Comparison of ENCODE assay signal across 9 mouse cellular contexts in genomic region chr4:123200771-123201185, GRCm38 (mm10). TPM values are rescaled to one million over a fixed set of nuclear protein-coding genes. Genes with fewer than 3 reads are reported as not detected.
DNase-seq lines count a peak whose midpoint lies in the region; ATAC-seq and TF ChIP-seq lines count a peak whose summit lies in the region.
"Had no signal": no experiment of that assay in that cellular context is flagged by ENCODE, and none has a peak within 500 bp of the region (broad histone marks: within the 10 kb centered on the region; RNA-seq: fewer than 3 reads in every experiment).

No protein-coding gene starts in this region.

- H3K9ac ChIP-seq in hindbrain, postnatal 0 days (replicated peaks; ENCODE audit: low read length): peak overlapping the region; percentile 51
- peak overlapping the region; percentile 50 for H3K9ac ChIP-seq in midbrain, embryonic 11.5 days (ENCODE audit: low read length)

- TF ChIP-seq CTCF in hindbrain, postnatal 0 days (IDR thresholded peaks at IDR 0.05; ENCODE audit: low read depth): peak; percentile 92

- H3K4me1 ChIP-seq in hindbrain, postnatal 0 days (ENCODE audit: insufficient read depth, low read length): peaks cover 4% of the 10 kb centered on the region; the same call in 1 of the 2 replicates
- peaks cover 21% of the 10 kb centered on the region for H3K4me1 ChIP-seq in limb, embryonic 10.5 days
- peaks cover 10% of the 10 kb centered on the region for H3K4me1 ChIP-seq in midbrain, embryonic 11.5 days (ENCODE audit: control insufficient read depth, insufficient read depth, low read length)

- H3K36me3 ChIP-seq in hindbrain, postnatal 0 days (ENCODE audit: insufficient read depth, low read length): no peaks in the 10 kb centered on the region
- H3K36me3 ChIP-seq in limb, embryonic 10.5 days: no peaks in the 10 kb centered on the region
- no peaks in the 10 kb centered on the region for H3K36me3 ChIP-seq in midbrain, embryonic 11.5 days (ENCODE audit: control insufficient read depth, insufficient read depth, low read length)

- peak overlapping the region; percentile 39 for H3K4me3 ChIP-seq in hindbrain, postnatal 0 days (ENCODE audit: low read length)
- H3K4me3 ChIP-seq in limb, embryonic 10.5 days: peak overlapping the region; percentile 50
- peak overlapping the region; percentile 35 for H3K4me3 ChIP-seq in midbrain, embryonic 11.5 days (ENCODE audit: low read depth, low read length)

- peak overlapping the region; percentile 85 for H3K4me2 ChIP-seq in hindbrain, postnatal 0 days (ENCODE audit: low read depth, low read length)
- H3K4me2 ChIP-seq in midbrain, embryonic 11.5 days: peak overlapping the region; percentile 77

- H3K9me3 ChIP-seq in hindbrain, postnatal 0 days (ENCODE audit: low read length): no peaks in the 10 kb centered on the region
- no peaks in the 10 kb centered on the region for H3K9me3 ChIP-seq in limb, embryonic 10.5 days (replicated peaks)
- H3K9me3 ChIP-seq in midbrain, embryonic 11.5 days (ENCODE audit: control insufficient read depth, low read length): no peaks in the 10 kb centered on the region

- ATAC-seq in hindbrain, postnatal 0 days: peak; percentile 78
- ATAC-seq in midbrain, embryonic 11.5 days (ENCODE audit: low FRiP score): peak; percentile 64

- H3K27ac ChIP-seq in hindbrain, postnatal 0 days: no peak overlapping the region
- H3K27ac ChIP-seq in limb, embryonic 10.5 days: no peak overlapping the region
- H3K27ac ChIP-seq in midbrain, embryonic 11.5 days (ENCODE audit: low read depth, low read length): no peak overlapping the region

- WGBS in hindbrain, postnatal 0 days: 2% methylated on average over 15 of the region's 15 CpGs
- WGBS in limb, embryonic 10.5 days: 1% methylated on average over 15 of the region's 15 CpGs
- WGBS in midbrain, embryonic 11.5 days: 1% methylated on average over 15 of the region's 15 CpGs

- DNase-seq in layer of hippocampus, adult 11-12 months (ENCODE audit: low spot score): peak; percentile 60
- no peak for DNase-seq in layer of hippocampus, adult 9-10 months (ENCODE audit: low spot score)
- DNase-seq in cerebellum, adult 9-11 months: peak; percentile 79
- peak; percentile 76 for DNase-seq in gastrocnemius, adult 18-20 months (ENCODE audit: low spot score)
- DNase-seq in hindbrain, postnatal 0 days (ENCODE audit: low spot score): peak; percentile 85
- peak; percentile 87 for DNase-seq in limb, embryonic 10.5 days (ENCODE audit: low spot score)
- peak; percentile 95 for DNase-seq in midbrain, embryonic 11.5 days (ENCODE audit: low spot score, missing footprints)
- peak; percentile 24 to 78 for DNase-seq in spleen, postnatal 4 days (ENCODE audit: low spot score in 2 of 2)

- no peaks in the 10 kb centered on the region for H3K27me3 ChIP-seq in hindbrain, postnatal 0 days (ENCODE audit: insufficient read depth, low read length)
- peaks cover 74% of the 10 kb centered on the region for H3K27me3 ChIP-seq in limb, embryonic 10.5 days (ENCODE audit: low read depth, poor library complexity, severe bottlenecking)
- H3K27me3 ChIP-seq in midbrain, embryonic 11.5 days (ENCODE audit: control insufficient read depth, insufficient read depth, low read length): peaks cover 18% of the 10 kb centered on the region

RNA-seq across cellular contexts. Expression of gene Nt5c1a, which starts 0.5 kb away (rescaled TPM):
- 10 to 100 TPM; 41.3 to 43.9 TPM for total RNA-seq in gastrocnemius, adult 18-20 months (2021)
- 0.79 and 2.1 TPM in 2 replicates for total RNA-seq in hindbrain, postnatal 0 days (2014; rRNA removed)
- polyA plus RNA-seq in hindbrain, postnatal 0 days (2015; fragmentation: Nextera tagmentation; extraction: Ambion mirVana): 0.39 and 0.53 TPM in 2 replicates
- not detected in 2 replicates for polyA plus RNA-seq in limb, embryonic 10.5 days (2016; fragmentation: Nextera tagmentation; extraction: Ambion mirVana)
- polyA plus RNA-seq in midbrain, embryonic 11.5 days (2014; fragmentation: Nextera tagmentation; extraction: Ambion mirVana): not detected in 2 replicates
- total RNA-seq: neutrophil, adult 5-6 weeks had no signal

RNA-seq across cellular contexts. Expression of gene Hpcal4, which starts 17.8 kb away (rescaled TPM):
- total RNA-seq in gastrocnemius, adult 18-20 months (2021): not detected
- total RNA-seq in hindbrain, postnatal 0 days (2014; rRNA removed): 32.1 and 46.3 TPM in 2 replicates
- 37.2 and 43.8 TPM in 2 replicates for polyA plus RNA-seq in hindbrain, postnatal 0 days (2015; fragmentation: Nextera tagmentation; extraction: Ambion mirVana)
- 0.28 and 0.48 TPM in 2 replicates for polyA plus RNA-seq in limb, embryonic 10.5 days (2016; fragmentation: Nextera tagmentation; extraction: Ambion mirVana)
- 0.38 and 0.94 TPM in 2 replicates for polyA plus RNA-seq in midbrain, embryonic 11.5 days (2014; fragmentation: Nextera tagmentation; extraction: Ambion mirVana)
- total RNA-seq: neutrophil, adult 5-6 weeks had no signal

RNA-seq across cellular contexts. Expression of gene Heyl, which starts 32.6 kb away (rescaled TPM):
- total RNA-seq in gastrocnemius, adult 18-20 months (2021): 1 to 10 TPM; 2.8 to 5.2 TPM
- total RNA-seq in hindbrain, postnatal 0 days (2014; rRNA removed): 5.1 and 6.5 TPM in 2 replicates
- 3.5 TPM in 2 replicates for polyA plus RNA-seq in hindbrain, postnatal 0 days (2015; fragmentation: Nextera tagmentation; extraction: Ambion mirVana)
- polyA plus RNA-seq in limb, embryonic 10.5 days (2016; fragmentation: Nextera tagmentation; extraction: Ambion mirVana): 1.8 and 2.2 TPM in 2 replicates
- polyA plus RNA-seq in midbrain, embryonic 11.5 days (2014; fragmentation: Nextera tagmentation; extraction: Ambion mirVana): 6.8 and 7.7 TPM in 2 replicates
- total RNA-seq: neutrophil, adult 5-6 weeks had no signal

Comparison
In these comparisons a context has a peak if more than half of its experiments do, and no peak if none do; other contexts are left out.
1. RNA of gene Hpcal4, which starts 17.8 kb away (polyA plus RNA-seq): 37.2 to 43.8 TPM in hindbrain, postnatal 0 days; 0.38 to 0.94 TPM in midbrain, embryonic 11.5 days and 0.28 to 0.48 TPM in limb, embryonic 10.5 days; every median in the first group is over 10 times any median in the second.
2. Peak in every context shown above with its lines, with median percentiles within 50 percentile points of each other: H3K4me3 ChIP-seq.